In genomic region chr2:3284473-3285180, GRCm38 (mm10) we compare ENCODE assay signal across 8 mouse cellular contexts. TPM values are rescaled to one million over a fixed set of nuclear protein-coding genes. Genes with fewer than 3 reads are reported as not detected.
DNase-seq lines count a peak whose midpoint lies in the region; ATAC-seq and TF ChIP-seq lines count a peak whose summit lies in the region.

No protein-coding gene starts in this region.

- H3K4me2 ChIP-seq in forebrain, embryonic 12.5 days, result peak overlapping the region; percentile 79

- DNase-seq in G1E (ENCODE audit: low spot score), result peak; percentile 30
- DNase-seq in layer of hippocampus, postnatal 25 days (ENCODE audit: extremely low spot score in 1 of 2, low spot score in 1 of 2), result peak; percentile 35 to 61
- peak; percentile 43 for DNase-seq in lung, postnatal 36 days
- peak; percentile 76 for DNase-seq in retina, postnatal 1 day
- peak; percentile 69 to 78 for DNase-seq in thymus, postnatal 36 days

- peaks cover 27% of the 10 kb centered on the region for H3K4me1 ChIP-seq in G1E (ENCODE audit: insufficient read depth, low read depth, low read length)
- peaks cover 15% of the 10 kb centered on the region for H3K4me1 ChIP-seq in bone marrow macrophage, adult 2 months (ENCODE audit: control insufficient read depth, insufficient read depth, low read length)
- peaks cover 18% of the 10 kb centered on the region for H3K4me1 ChIP-seq in forebrain, embryonic 12.5 days

- no peak for ATAC-seq in G1E (ENCODE audit: extremely low read depth, insufficient number of reproducible peaks, low FRiP score, poor library complexity, severe bottlenecking)
- peak; percentile 2; the same call in 1 of the 2 replicates for ATAC-seq in forebrain, embryonic 12.5 days (ENCODE audit: low FRiP score)
- peak; percentile 12 to 14; a peak in 2 of 4 replicates for ATAC-seq in hematopoietic stem cell, adult 5-6 weeks (replicated peaks in 1 of 2; ENCODE audit: insufficient read depth in 1 of 2, low FRiP score in 2 of 2, low TSS enrichment in 1 of 2, low read depth in 1 of 2, poor library complexity in 2 of 2, severe bottlenecking in 2 of 2)

- H3K4me3 ChIP-seq in G1E (ENCODE audit: low read depth, low read length), result peak overlapping the region; percentile 93
- peak overlapping the region; percentile 99 for H3K4me3 ChIP-seq in bone marrow macrophage, adult 2 months (ENCODE audit: insufficient read depth, low read length)
- H3K4me3 ChIP-seq in forebrain, embryonic 12.5 days (replicated peaks), result peak overlapping the region; percentile 79

- H3K9ac ChIP-seq in forebrain, embryonic 12.5 days, result peak overlapping the region; percentile 80

- WGBS in forebrain, embryonic 12.5 days, result under 1% methylated on average over 58 of the region's 60 CpGs

- peaks cover 2% of the 10 kb centered on the region for H3K36me3 ChIP-seq in G1E (replicated peaks)
- no peaks in the 10 kb centered on the region for H3K36me3 ChIP-seq in forebrain, embryonic 12.5 days (replicated peaks)

- H3K27me3 ChIP-seq in G1E (ENCODE audit: insufficient read depth, low read length), result peaks cover 3% of the 10 kb centered on the region; the same call in 1 of the 2 replicates
- no peaks in the 10 kb centered on the region for H3K27me3 ChIP-seq in forebrain, embryonic 12.5 days

- H3K9me3 ChIP-seq in G1E (replicated peaks), result no peaks in the 10 kb centered on the region
- no peaks in the 10 kb centered on the region for H3K9me3 ChIP-seq in forebrain, embryonic 12.5 days

- TF ChIP-seq POLR2A in bone marrow macrophage, adult 2 months (IDR thresholded peaks at IDR 0.05; ENCODE audit: borderline replicate concordance, low read depth, low read length), result no peak

- TF ChIP-seq CTCF in G1E (IDR thresholded peaks at IDR 0.05; ENCODE audit: low read depth, low read length), result no peak
- TF ChIP-seq CTCF in bone marrow macrophage, adult 2 months (IDR thresholded peaks at IDR 0.05; ENCODE audit: low read depth, low read length), result no peak; the same call in 1 of the 2 replicates

- peak overlapping the region; percentile 66 for H3K27ac ChIP-seq in bone marrow macrophage, adult 2 months (ENCODE audit: insufficient read depth, low read depth, low read length)
- peak overlapping the region; percentile 90 for H3K27ac ChIP-seq in forebrain, embryonic 12.5 days

RNA-seq across cellular contexts. Expression of gene Nmt2, which starts 0.6 kb away (rescaled TPM):
- 24.6 and 25.3 TPM in 2 replicates for total RNA-seq in G1E (2014; fragmentation: Nextera tagmentation)
- 34.9 and 39.8 TPM in 2 replicates for total RNA-seq in G1E (2017)
- polyA plus RNA-seq in G1E (2012), result 9.4 and 10.5 TPM in 2 replicates
- 18.3 and 20.6 TPM in 2 replicates for polyA plus RNA-seq in bone marrow macrophage, adult 2 months (2012; ENCODE audit: insufficient read depth, insufficient read length, missing spikeins)
- polyA plus RNA-seq in forebrain, embryonic 12.5 days (2016; fragmentation: Nextera tagmentation; extraction: Ambion mirVana), result 64.2 and 66.9 TPM in 2 replicates
- total RNA-seq in hematopoietic stem cell, adult 5-6 weeks (2017), result 40.7 and 51.9 TPM in 2 replicates
- total RNA-seq in layer of hippocampus, postnatal 25 days (2021), result 10 to 100 TPM; 80.1 to 87.2 TPM

RNA-seq across cellular contexts. Expression of gene Rpp38, which starts 47.8 kb away (rescaled TPM):
- total RNA-seq in G1E (2014; fragmentation: Nextera tagmentation), result 50.0 and 55.7 TPM in 2 replicates
- 19.1 and 22.9 TPM in 2 replicates for total RNA-seq in G1E (2017)
- 1.3 and 2.6 TPM in 2 replicates for polyA plus RNA-seq in G1E (2012)
- polyA plus RNA-seq in bone marrow macrophage, adult 2 months (2012; ENCODE audit: insufficient read depth, insufficient read length, missing spikeins), result 4.7 and 5.5 TPM in 2 replicates
- 16.8 and 17.6 TPM in 2 replicates for polyA plus RNA-seq in forebrain, embryonic 12.5 days (2016; fragmentation: Nextera tagmentation; extraction: Ambion mirVana)
- total RNA-seq in hematopoietic stem cell, adult 5-6 weeks (2017), result 10.3 and 14.8 TPM in 2 replicates
- total RNA-seq in layer of hippocampus, postnatal 25 days (2021), result 10 to 100 TPM in 1 of 2 experiments, 1 to 10 TPM in 1; 9.3 to 10.8 TPM

RNA-seq across cellular contexts. Expression of gene Acbd7, which starts 51.3 kb away (rescaled TPM):
- not detected in 2 replicates for total RNA-seq in G1E (2014; fragmentation: Nextera tagmentation)
- 0.33 and 0.87 TPM in 2 replicates for total RNA-seq in G1E (2017)
- polyA plus RNA-seq in G1E (2012), result not detected in 2 replicates
- not detected in 2 replicates for polyA plus RNA-seq in bone marrow macrophage, adult 2 months (2012; ENCODE audit: insufficient read depth, insufficient read length, missing spikeins)
- polyA plus RNA-seq in forebrain, embryonic 12.5 days (2016; fragmentation: Nextera tagmentation; extraction: Ambion mirVana), result 0.69 and 1.2 TPM in 2 replicates
- not detected in 2 replicates for total RNA-seq in hematopoietic stem cell, adult 5-6 weeks (2017)
- total RNA-seq in layer of hippocampus, postnatal 25 days (2021), result 1 to 10 TPM; 1.5 to 2.3 TPM
